Mouse (Mus musculus) CH12.LX (cell line): ENCODE results near the gene Gm15319.
"Not testable (repeated sequence)": the region's sequence is repeated elsewhere in the genome, so short reads cannot be mapped to it uniquely, and the experiment has no call there.

Experiments
- CHD2 ChIP-seq: IDR thresholded peaks from 2 replicates; pipeline ENCODE4 v1.6.1; 2011; ENCODE audit warnings: low read length, improper control_type of control experiment
- CTCF ChIP-seq, 2 experiments: IDR thresholded peaks in 1 of 2; conservative IDR thresholded peaks in 1 of 2; 2 replicates each; pipeline ENCODE4 v1.5.1; 2011 to 2012; ENCODE audit warnings: low read depth in 2 of 2, low read length in 2 of 2, improper control_type of control experiment in 1 of 2, inconsistent platforms in 1 of 2, mild to moderate bottlenecking in 1 of 2, moderate library complexity in 1 of 2
- ELF1 ChIP-seq: IDR thresholded peaks from 2 replicates; pipeline ENCODE4 v1.6.1; 2014; ENCODE audit warnings: low read depth, mild to moderate bottlenecking, inconsistent platforms, low read length, improper control_type of control experiment
- EP300 ChIP-seq: IDR thresholded peaks from 2 replicates; pipeline ENCODE4 v1.6.1; 2011; ENCODE audit warnings: low read length, improper control_type of control experiment
- HCFC1 ChIP-seq: IDR thresholded peaks from 2 replicates; pipeline ENCODE4 v1.6.1; 2012; ENCODE audit warnings: low read depth, mild to moderate bottlenecking, inconsistent platforms, low read length, improper control_type of control experiment
- JUN ChIP-seq: IDR thresholded peaks from 2 replicates; pipeline ENCODE4 v1.6.1; 2011; ENCODE audit warnings: low read depth, mild to moderate bottlenecking, low read length, improper control_type of control experiment, moderate library complexity; ENCODE audit not compliant: insufficient read depth
- MAFK ChIP-seq: IDR thresholded peaks from 2 replicates; pipeline ENCODE4 v1.6.1; 2011; ENCODE audit warnings: low read length, improper control_type of control experiment; ENCODE audit not compliant: insufficient replicate concordance
- MAZ ChIP-seq: IDR thresholded peaks from 2 replicates; pipeline ENCODE4 v1.6.1; 2012; ENCODE audit warnings: low read depth, mild to moderate bottlenecking, inconsistent platforms, low read length, improper control_type of control experiment, moderate library complexity
- MXI1 ChIP-seq: IDR thresholded peaks from 2 replicates; pipeline ENCODE4 v1.6.1; 2011; ENCODE audit warnings: mild to moderate bottlenecking, low read depth, low read length, improper control_type of control experiment
- NELFE ChIP-seq: IDR thresholded peaks from 2 replicates; pipeline ENCODE4 v1.6.1; 2011; ENCODE audit warnings: low read depth, low read length, improper control_type of control experiment
- PAX5 ChIP-seq: IDR thresholded peaks from 2 replicates; pipeline ENCODE4 v1.6.1; 2012; ENCODE audit warnings: low read length, inconsistent platforms, mixed read lengths
- POLR2A ChIP-seq: IDR thresholded peaks from 2 replicates; pipeline ENCODE4 v1.6.1; 2011; ENCODE audit warnings: low read depth, mild to moderate bottlenecking, improper control_type of control experiment, low read length

DNA sequence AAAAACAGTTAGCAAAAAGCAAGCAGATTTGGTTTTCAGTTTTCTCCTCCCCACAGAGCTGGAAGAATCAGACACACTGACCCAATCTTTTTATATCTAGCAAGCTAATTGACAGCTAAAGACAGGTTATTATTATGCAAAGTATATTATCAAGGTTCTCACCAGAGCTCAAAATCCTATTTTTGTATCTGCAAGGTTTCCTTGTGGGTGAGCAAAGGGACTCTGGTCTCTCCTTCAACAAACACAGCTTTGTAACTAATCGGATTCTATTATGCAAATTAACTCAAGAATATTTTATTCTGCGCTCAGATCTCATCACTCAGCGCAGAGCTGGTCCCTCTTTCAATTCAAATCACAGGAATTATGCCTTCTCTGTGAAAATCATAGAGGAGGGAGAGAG lies 74.1 kb downstream of the Gm15319 start:
- not testable (repeated sequence) for TF ChIP-seq POLR2A; CTCF (conservative IDR thresholded peaks at IDR 0.05 in 1 of 2, IDR thresholded peaks at IDR 0.05 in 1 of 2; ENCODE audit: low read depth in 2 of 2, low read length in 2 of 2); EP300; HCFC1; CHD2; PAX5; MAFK; JUN; NELFE; MAZ; ELF1; MXI1
